Mouse (Mus musculus) hindbrain, embryonic 12.5 days (tissue): ENCODE data around the gene Gm43738. TPM values are rescaled to one million over a fixed set of nuclear protein-coding genes. Genes with fewer than 3 reads are reported as not detected.

ENCODE experiments used
- ATAC-seq: fragments of 200-750 bp; cut with Nextera tagmentation; 2 replicates; pipeline ENCODE4 v1.8.0; 2017; ENCODE audit warnings: moderate TSS enrichment; ENCODE audit not compliant: low FRiP score
- H3K27ac ChIP-seq: fragments of 300-500 bp; sonication (generic); 2 replicates; pipeline ENCODE4 v1.5.1; 2016; ENCODE audit warnings: mild to moderate bottlenecking
- H3K27me3 ChIP-seq: fragments of 300-500 bp; sonication (generic); 2 replicates; pipeline ENCODE4 v1.6.1; 2016; ENCODE audit warnings: mild to moderate bottlenecking
- H3K36me3 ChIP-seq: fragments of 300-500 bp; sonication (generic); 2 replicates; pipeline ENCODE4 v1.6.1; 2016; ENCODE audit warnings: mild to moderate bottlenecking
- H3K4me1 ChIP-seq: fragments of 300-500 bp; sonication (generic); 2 replicates; pipeline ENCODE4 v1.6.1; 2016
- H3K4me2 ChIP-seq: fragments of 300-500 bp; sonication (generic); replicated peaks from 2 replicates; pipeline ENCODE4 v1.6.1; 2016; ENCODE audit warnings: mild to moderate bottlenecking
- H3K4me3 ChIP-seq: fragments of 300-500 bp; sonication (generic); 2 replicates; pipeline ENCODE4 v1.5.1; 2016; ENCODE audit warnings: mild to moderate bottlenecking
- H3K9ac ChIP-seq: fragments of 300-500 bp; sonication (generic); 2 replicates; pipeline ENCODE4 v1.6.1; 2016; ENCODE audit warnings: mild to moderate bottlenecking, moderate library complexity
- H3K9me3 ChIP-seq: fragments of 300-500 bp; sonication (generic); replicated peaks from 2 replicates; pipeline ENCODE4 v1.6.1; 2016; ENCODE audit warnings: mild to moderate bottlenecking
- WGBS: fragments of 180-500 bp; shearing (Covaris S2); methylation state at CpG from one replicate; pipeline ENCODE4 v1.1.7; 2016; 5-methylcytosine and 5-hydroxymethylcytosine counted together
- polyA plus RNA-seq: library from polyadenylated mRNA; unstranded; fragments of >200 nt; fragmentation: Nextera tagmentation; extraction: Ambion mirVana; gene quantifications from 2 replicates; pipeline ENCODE4 v1.2.1, GENCODE M21; 2016

The Gm43738 gene
- not detected in 2 replicates for polyA plus RNA-seq

GRCm38 (mm10) chr3:89100811-89101210, at the start of gene Gm43738:
Gene Gm43738, minus strand, starts transcription at chr3:89101099.
- Histone ChIP-seq H3K4me1 (peaks cover 26% of the 10 kb centered on the region), H3K27ac (peak within 1 kb of the TSS; percentile 79), H3K27me3 (no peaks in the 10 kb centered on the region), H3K4me2 (peak within 1 kb of the TSS; percentile 79), H3K9me3 (no peaks in the 10 kb centered on the region), H3K9ac (peak within 1 kb of the TSS; percentile 69), H3K36me3 (peaks cover 34% of the 10 kb centered on the region), H3K4me3 (peak within 1 kb of the TSS; percentile 74)
- ATAC-seq: no peak
- WGBS: 46% methylated on average over 7 of the region's 7 CpGs

GRCm38 (mm10) chr3:89148567-89148966, 47.7 kb upstream of the Gm43738 start:
- H3K36me3 ChIP-seq: 0 out of 2 replicates have a peak, but pooled peaks cover 5% of the 10 kb centered on the region
- peaks cover 15% of the 10 kb centered on the region for H3K4me1 ChIP-seq
- H3K4me2 ChIP-seq: no peak overlapping the region
- no peaks in the 10 kb centered on the region for H3K9me3 ChIP-seq
- WGBS: 71% methylated on average over 14 of the region's 14 CpGs
- no peak overlapping the region for H3K27ac ChIP-seq
- ATAC-seq: no peak
- no peak overlapping the region for H3K4me3 ChIP-seq
- H3K27me3 ChIP-seq: peaks cover 41% of the 10 kb centered on the region
- H3K9ac ChIP-seq: no peak overlapping the region

GRCm38 (mm10) chr3:89147979-89148311, 47.0 kb upstream of the Gm43738 start:
- WGBS: 15% methylated on average over 15 of the region's 15 CpGs
- 0 out of 2 replicates have a peak overlapping the region, but pooled peaks have one; percentile 8 for H3K9ac ChIP-seq

GRCm38 (mm10) chr3:89147101-89147978, 46.4 kb upstream of the Gm43738 start:
- Histone ChIP-seq H3K36me3 (0 out of 2 replicates have a peak, but pooled peaks cover under 1% of the 10 kb centered on the region), H3K4me2 (peak overlapping the region; percentile 38), H3K4me3 (0 out of 2 replicates have a peak overlapping the region, but pooled peaks have one; percentile 3), H3K9me3 (no peaks in the 10 kb centered on the region), H3K27ac (no peak overlapping the region), H3K4me1 (peaks cover 15% of the 10 kb centered on the region), H3K27me3 (peaks cover 45% of the 10 kb centered on the region), H3K9ac (no peak overlapping the region)
- 0 out of 2 replicates have a peak, but pooled peaks have one; percentile 26 for ATAC-seq
- WGBS: 20% methylated on average over 26 of the region's 26 CpGs

More at GRCm38 (mm10) chr3:89147979-89148311, 47.0 kb upstream of the Gm43738 start:
- Histone ChIP-seq H3K27me3 (peaks cover 45% of the 10 kb centered on the region), H3K4me2 (peak overlapping the region; percentile 38), H3K9me3 (no peaks in the 10 kb centered on the region), H3K27ac (no peak overlapping the region), H3K4me1 (peaks cover 15% of the 10 kb centered on the region), H3K4me3 (0 out of 2 replicates have a peak overlapping the region, but pooled peaks have one; percentile 3), H3K36me3 (0 out of 2 replicates have a peak, but pooled peaks cover 5% of the 10 kb centered on the region)
- ATAC-seq: no peak

GRCm38 (mm10) chr3:89145566-89145965, 44.7 kb upstream of the Gm43738 start:
- peaks cover 36% of the 10 kb centered on the region for H3K27me3 ChIP-seq
- ATAC-seq: no peak
- H3K36me3 ChIP-seq: no peaks in the 10 kb centered on the region
- H3K4me3 ChIP-seq: no peak overlapping the region
- 62% methylated on average over 8 of the region's 8 CpGs for WGBS
- no peak overlapping the region for H3K27ac ChIP-seq
- H3K4me2 ChIP-seq: no peak overlapping the region
- H3K4me1 ChIP-seq: peaks cover 15% of the 10 kb centered on the region
- no peak overlapping the region for H3K9ac ChIP-seq
- no peaks in the 10 kb centered on the region for H3K9me3 ChIP-seq

GRCm38 (mm10) chr3:89144821-89145220, 43.9 kb upstream of the Gm43738 start:
- no peak overlapping the region for H3K4me3 ChIP-seq
- no peak overlapping the region for H3K27ac ChIP-seq
- no peaks in the 10 kb centered on the region for H3K36me3 ChIP-seq
- ATAC-seq: no peak
- H3K4me2 ChIP-seq: no peak overlapping the region
- peaks cover 29% of the 10 kb centered on the region for H3K27me3 ChIP-seq
- H3K4me1 ChIP-seq: peaks cover 15% of the 10 kb centered on the region
- H3K9me3 ChIP-seq: no peaks in the 10 kb centered on the region
- WGBS: 88% methylated on average over 10 of the region's 10 CpGs
- H3K9ac ChIP-seq: no peak overlapping the region

GRCm38 (mm10) chr3:89136365-89136764, 35.5 kb upstream of the Gm43738 start:
- WGBS: 27% methylated on average over 9 of the region's 9 CpGs
- no peak overlapping the region for H3K4me2 ChIP-seq
- H3K4me3 ChIP-seq: no peak overlapping the region
- no peak overlapping the region for H3K9ac ChIP-seq
- no peaks in the 10 kb centered on the region for H3K36me3 ChIP-seq
- no peak for ATAC-seq
- H3K9me3 ChIP-seq: no peaks in the 10 kb centered on the region
- peaks cover 7% of the 10 kb centered on the region for H3K4me1 ChIP-seq
- H3K27me3 ChIP-seq: no peaks in the 10 kb centered on the region
- H3K27ac ChIP-seq: 0 out of 2 replicates have a peak overlapping the region, but pooled peaks have one; percentile 23

GRCm38 (mm10) chr3:89135958-89136357, 35.1 kb upstream of the Gm43738 start, which contains the start of gene Pklr:
Gene Pklr, plus strand, starts transcription at chr3:89136142.
- Histone ChIP-seq H3K27me3 (no peaks in the 10 kb centered on the region), H3K27ac (0 out of 2 replicates have a peak within 1 kb of the TSS, but pooled peaks have one; percentile 23), H3K4me1 (peaks cover 7% of the 10 kb centered on the region), H3K4me3 (no peak within 1 kb of the TSS), H3K4me2 (no peak within 1 kb of the TSS), H3K9me3 (no peaks in the 10 kb centered on the region), H3K36me3 (no peaks in the 10 kb centered on the region), H3K9ac (no peak within 1 kb of the TSS)
- WGBS: 52% methylated on average over 3 of the region's 3 CpGs
- ATAC-seq: no peak

- peaks cover 7% of the 10 kb centered on the region for H3K4me1 ChIP-seq
- no peak overlapping the region for H3K27ac ChIP-seq
- 96% methylated on average over 1 of the region's 1 CpGs for WGBS
- H3K9ac ChIP-seq: no peak overlapping the region
- H3K36me3 ChIP-seq: no peaks in the 10 kb centered on the region
- no peak for ATAC-seq
- H3K27me3 ChIP-seq: no peaks in the 10 kb centered on the region
- H3K4me3 ChIP-seq: no peak overlapping the region
- H3K9me3 ChIP-seq: no peaks in the 10 kb centered on the region
- no peak overlapping the region for H3K4me2 ChIP-seq
These were observed 32.9 kb upstream of the Gm43738 start for GRCm38 (mm10) chr3:89133752-89134151.

- no peak overlapping the region for H3K9ac ChIP-seq
- peaks cover 7% of the 10 kb centered on the region for H3K4me1 ChIP-seq
- no peaks in the 10 kb centered on the region for H3K9me3 ChIP-seq
- H3K27ac ChIP-seq: no peak overlapping the region
- no peak for ATAC-seq
- no peaks in the 10 kb centered on the region for H3K27me3 ChIP-seq
- no peak overlapping the region; the same call in 1 of the 2 replicates for H3K4me2 ChIP-seq
- H3K4me3 ChIP-seq: no peak overlapping the region
- WGBS: 76% methylated on average over 7 of the region's 7 CpGs
- no peaks in the 10 kb centered on the region for H3K36me3 ChIP-seq
These were observed 32.2 kb upstream of the Gm43738 start for GRCm38 (mm10) chr3:89133063-89133450.

- Histone ChIP-seq H3K4me3 (peak overlapping the region; percentile 30), H3K9ac (peak overlapping the region; percentile 42), H3K4me2 (peak overlapping the region; percentile 61), H3K4me1 (peaks cover 7% of the 10 kb centered on the region), H3K9me3 (no peaks in the 10 kb centered on the region), H3K36me3 (no peaks in the 10 kb centered on the region), H3K27me3 (no peaks in the 10 kb centered on the region), H3K27ac (no peak overlapping the region)
- no peak for ATAC-seq
- 15% methylated on average over 30 of the region's 30 CpGs for WGBS
These were observed 31.6 kb upstream of the Gm43738 start for GRCm38 (mm10) chr3:89132285-89133062.

GRCm38 (mm10) chr3:89131816-89132215, 30.9 kb upstream of the Gm43738 start:
- Histone ChIP-seq H3K36me3 (no peaks in the 10 kb centered on the region), H3K4me1 (peaks cover 7% of the 10 kb centered on the region), H3K4me3 (peak overlapping the region; percentile 30; the same call in 1 of the 2 replicates), H3K27me3 (no peaks in the 10 kb centered on the region), H3K4me2 (peak overlapping the region; percentile 61), H3K27ac (no peak overlapping the region), H3K9me3 (no peaks in the 10 kb centered on the region), H3K9ac (peak overlapping the region; percentile 42; the same call in 1 of the 2 replicates)
- WGBS: 46% methylated on average over 4 of the region's 4 CpGs
- ATAC-seq: no peak
